Mouse (Mus musculus): Measurements from ENCODE around the gene Tnfrsf1a.

Tnfrsf1a gene

GRCm38 (mm10) chr6:125385066-125385974 lies 36.2 kb downstream of the Tnfrsf1a start:
- DNase-seq: peak; percentile 30 to 40

DNA sequence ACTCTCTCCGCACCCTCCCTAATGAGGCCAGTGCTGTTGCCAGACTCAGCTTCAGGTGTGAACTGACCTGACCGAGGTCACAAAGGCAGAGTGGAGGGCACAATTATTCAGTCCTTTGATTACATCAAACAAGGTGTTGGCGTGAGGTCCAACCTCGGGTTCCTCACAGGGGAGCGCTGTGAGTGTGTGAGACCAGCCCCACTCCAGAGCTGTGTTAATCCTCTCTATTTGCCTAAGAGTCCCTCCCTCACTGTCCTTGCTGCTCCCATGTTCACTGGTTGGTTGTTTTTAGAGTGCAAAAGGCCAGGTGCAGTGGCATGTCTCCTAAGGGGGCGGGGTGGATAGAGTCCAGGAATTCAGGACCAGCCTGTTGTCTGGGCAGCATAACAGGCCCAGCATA lies 36.9 kb downstream of the Tnfrsf1a start:
- DNase-seq: no peak

- DNase-seq: no peak
These were observed 40.7 kb downstream of the Tnfrsf1a start for GRCm38 (mm10) chr6:125389853-125390252.

- DNase-seq: no peak
These were observed 56.6 kb downstream of the Tnfrsf1a start for GRCm38 (mm10) chr6:125405461-125406382.

DNA sequence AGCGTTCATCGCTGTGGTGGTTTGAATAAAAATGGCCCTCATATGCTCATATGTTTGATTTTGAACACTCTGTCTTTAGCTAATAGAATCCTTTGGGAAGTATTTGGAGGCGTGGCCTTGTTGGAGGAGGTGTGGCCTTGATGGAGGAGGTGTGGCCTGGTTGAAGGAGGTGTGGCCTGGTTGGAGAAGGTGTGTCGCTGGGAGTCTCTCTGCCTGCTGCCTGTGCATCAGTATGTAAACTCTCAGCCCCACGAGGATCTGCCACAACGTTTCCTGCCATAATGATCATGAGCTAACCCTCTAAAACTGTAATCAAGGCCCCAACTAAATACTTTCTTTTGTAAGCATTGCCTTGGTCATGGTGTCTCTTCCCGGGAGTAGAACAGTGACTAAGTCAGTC lies 58.1 kb downstream of the Tnfrsf1a start:
- no peak for DNase-seq

GRCm38 (mm10) chr6:125407657-125408056 lies 58.5 kb downstream of the Tnfrsf1a start:
- DNase-seq: no peak

DNA sequence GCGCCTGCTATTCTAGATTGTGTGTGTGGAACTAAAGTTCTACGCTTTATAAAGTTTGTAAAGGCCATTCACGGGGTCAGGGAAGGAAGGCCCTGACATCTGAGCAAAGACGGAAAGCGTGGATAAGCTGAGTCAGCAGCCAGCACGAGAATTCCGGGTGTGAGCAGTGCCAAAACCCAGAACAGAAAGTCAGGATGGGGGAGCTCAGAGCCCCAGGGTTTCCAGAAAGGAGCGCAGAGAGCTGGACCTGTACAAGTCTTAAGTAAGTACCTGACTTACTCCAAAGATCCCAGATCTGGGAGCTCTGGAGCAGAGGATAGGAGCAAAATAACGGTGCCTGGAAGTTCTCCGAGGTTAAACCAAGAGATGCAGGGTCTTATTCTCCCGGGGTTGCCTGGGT lies 61.4 kb downstream of the Tnfrsf1a start:
- no peak for DNase-seq

- no peak for DNase-seq
These were observed 61.9 kb downstream of the Tnfrsf1a start for GRCm38 (mm10) chr6:125410995-125411547.

- DNase-seq: no peak
These were observed 62.5 kb downstream of the Tnfrsf1a start for GRCm38 (mm10) chr6:125411661-125412060.

All from cerebellum, postnatal 10 days (tissue).